Mouse (Mus musculus) frontal cortex, postnatal 36 days (tissue): ENCODE data around the gene Gm10401.

Experiments
- DNase-seq, 2 experiments: peaks; one replicate each; pipeline ENCODE4 v3.0.0; 2022; ENCODE audit warnings: low spot score in 2 of 2

Gene Gm10401

GRCm38 (mm10) chr5:115098195-115098594 is at the start of gene Gm10401:
Gene Gm10401, minus strand, starts transcription at chr5:115098295.
- DNase-seq, result no peak

GRCm38 (mm10) chr5:115147388-115147787 is 49.3 kb upstream of the Gm10401 start:
- DNase-seq, result no peak

GRCm38 (mm10) chr5:115146747-115147130 is 48.6 kb upstream of the Gm10401 start:
- no peak for DNase-seq

GRCm38 (mm10) chr5:115145976-115146746 is 48.1 kb upstream of the Gm10401 start:
- DNase-seq, result no peak

- no peak for DNase-seq
Measured at GRCm38 (mm10) chr5:115145253-115145968, 47.3 kb upstream of the Gm10401 start.

GRCm38 (mm10) chr5:115144471-115144870 is 46.4 kb upstream of the Gm10401 start:
- no peak for DNase-seq

GRCm38 (mm10) chr5:115143552-115143951 is 45.5 kb upstream of the Gm10401 start:
- no peak for DNase-seq

- no peak for DNase-seq
Measured at GRCm38 (mm10) chr5:115142166-115142697, 44.1 kb upstream of the Gm10401 start.

- no peak for DNase-seq
Measured at GRCm38 (mm10) chr5:115140726-115141125, 42.6 kb upstream of the Gm10401 start.

GRCm38 (mm10) chr5:115139124-115139523 is 41.0 kb upstream of the Gm10401 start:
- DNase-seq, result no peak

GRCm38 (mm10) chr5:115134234-115135165 is 36.4 kb upstream of the Gm10401 start, which contains the start of gene Unc119b:
Gene Unc119b, minus strand, starts transcription at chr5:115134975.
- peak; percentile 82 for DNase-seq

GRCm38 (mm10) chr5:115133358-115134066 is 35.4 kb upstream of the Gm10401 start:
- DNase-seq, result no peak

GRCm38 (mm10) chr5:115132465-115132864 is 34.4 kb upstream of the Gm10401 start:
- DNase-seq, result no peak

GRCm38 (mm10) chr5:115129328-115129727 is 31.2 kb upstream of the Gm10401 start:
- no peak for DNase-seq

GRCm38 (mm10) chr5:115127421-115128179 is 29.5 kb upstream of the Gm10401 start:
- DNase-seq, result no peak

GRCm38 (mm10) chr5:115126578-115127312 is 28.6 kb upstream of the Gm10401 start:
- DNase-seq, result no peak

GRCm38 (mm10) chr5:115125211-115125871 is 27.2 kb upstream of the Gm10401 start:
- peak; percentile 87 to 92 for DNase-seq

- DNase-seq, result no peak
Measured at GRCm38 (mm10) chr5:115124690-115125089, 26.6 kb upstream of the Gm10401 start.

GRCm38 (mm10) chr5:115120978-115121377 is 22.9 kb upstream of the Gm10401 start:
- DNase-seq, result no peak
